Mouse (Mus musculus): ENCODE data around the gene Cfap100. TPM values are rescaled to one million over a fixed set of nuclear protein-coding genes. Genes with fewer than 3 reads are reported as not detected.

Gene Cfap100
- total RNA-seq, 1 experiment from 2014 or later: not detected

GRCm38 (mm10) chr6:90395751-90396150, 32.8 kb downstream of the Cfap100 start:
- no peak for ATAC-seq (replicated peaks; ENCODE audit: low read depth, poor library complexity, severe bottlenecking)

GRCm38 (mm10) chr6:90393948-90394347, 34.6 kb downstream of the Cfap100 start:
- no peak for ATAC-seq (replicated peaks; ENCODE audit: low read depth, poor library complexity, severe bottlenecking)

DNA sequence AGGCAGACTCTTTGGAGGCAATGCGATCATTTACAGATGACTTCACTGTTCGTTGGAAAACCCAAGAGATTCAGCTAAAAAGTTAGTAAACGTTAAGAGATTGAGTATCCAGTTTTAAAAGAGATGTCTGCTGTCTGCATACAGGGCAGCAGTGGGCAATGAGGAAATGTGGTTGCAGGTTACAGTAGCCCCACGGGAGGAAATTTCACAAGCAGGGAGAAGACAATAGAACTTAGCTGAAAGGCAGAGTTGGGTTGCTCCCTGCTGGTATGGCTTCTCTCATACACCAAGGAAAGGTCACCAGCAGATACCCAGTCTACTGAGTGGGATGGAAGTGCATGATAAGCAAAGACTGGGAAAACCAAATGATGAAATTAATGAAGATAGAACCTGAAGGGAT, 38.0 kb downstream of the Cfap100 start:
- ATAC-seq (replicated peaks; ENCODE audit: low read depth, poor library complexity, severe bottlenecking): no peak

DNA sequence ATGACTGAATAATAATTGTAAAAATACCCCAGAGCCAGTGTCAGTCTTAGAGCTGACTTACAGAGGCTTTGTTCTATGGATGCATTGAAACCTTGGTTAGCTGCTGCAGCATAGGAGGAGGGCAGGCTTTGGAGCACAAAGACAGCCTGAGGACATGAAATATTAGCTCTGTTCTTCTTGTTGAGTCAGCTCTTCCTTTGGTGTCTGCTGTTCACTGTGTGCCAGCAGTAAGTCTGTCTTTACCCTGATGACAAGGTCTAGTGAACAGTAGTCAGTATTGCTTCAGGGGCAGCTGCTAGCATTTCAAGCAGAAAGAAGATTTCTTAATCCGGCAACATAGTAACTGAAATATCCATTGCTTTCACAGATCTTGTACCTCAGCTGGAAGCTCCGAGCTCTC, 47.1 kb downstream of the Cfap100 start:
- ATAC-seq (replicated peaks; ENCODE audit: low read depth, poor library complexity, severe bottlenecking): no peak

DNA sequence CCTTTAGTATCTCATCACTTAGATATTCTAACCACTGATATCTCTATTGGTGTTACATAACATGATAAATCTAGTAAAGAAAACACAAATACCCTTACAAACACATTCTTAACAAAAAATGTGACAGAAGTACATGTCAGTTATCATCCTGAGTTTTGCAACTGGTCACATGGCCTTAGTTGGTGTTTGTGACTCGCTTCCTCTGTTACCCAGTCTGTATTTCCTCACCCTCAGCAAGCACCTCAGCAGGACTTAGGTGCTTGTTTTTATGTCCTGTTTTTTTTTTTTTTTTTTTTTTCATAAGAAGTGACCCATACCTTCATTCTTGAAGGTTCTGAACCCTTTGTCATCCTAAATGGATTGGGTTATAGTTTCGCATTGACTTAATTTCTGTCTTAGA, 50.9 kb downstream of the Cfap100 start:
- ATAC-seq (replicated peaks; ENCODE audit: low read depth, poor library complexity, severe bottlenecking): no peak

GRCm38 (mm10) chr6:90374647-90375046, 54.0 kb downstream of the Cfap100 start:
- no peak for ATAC-seq (replicated peaks; ENCODE audit: low read depth, poor library complexity, severe bottlenecking)

DNA sequence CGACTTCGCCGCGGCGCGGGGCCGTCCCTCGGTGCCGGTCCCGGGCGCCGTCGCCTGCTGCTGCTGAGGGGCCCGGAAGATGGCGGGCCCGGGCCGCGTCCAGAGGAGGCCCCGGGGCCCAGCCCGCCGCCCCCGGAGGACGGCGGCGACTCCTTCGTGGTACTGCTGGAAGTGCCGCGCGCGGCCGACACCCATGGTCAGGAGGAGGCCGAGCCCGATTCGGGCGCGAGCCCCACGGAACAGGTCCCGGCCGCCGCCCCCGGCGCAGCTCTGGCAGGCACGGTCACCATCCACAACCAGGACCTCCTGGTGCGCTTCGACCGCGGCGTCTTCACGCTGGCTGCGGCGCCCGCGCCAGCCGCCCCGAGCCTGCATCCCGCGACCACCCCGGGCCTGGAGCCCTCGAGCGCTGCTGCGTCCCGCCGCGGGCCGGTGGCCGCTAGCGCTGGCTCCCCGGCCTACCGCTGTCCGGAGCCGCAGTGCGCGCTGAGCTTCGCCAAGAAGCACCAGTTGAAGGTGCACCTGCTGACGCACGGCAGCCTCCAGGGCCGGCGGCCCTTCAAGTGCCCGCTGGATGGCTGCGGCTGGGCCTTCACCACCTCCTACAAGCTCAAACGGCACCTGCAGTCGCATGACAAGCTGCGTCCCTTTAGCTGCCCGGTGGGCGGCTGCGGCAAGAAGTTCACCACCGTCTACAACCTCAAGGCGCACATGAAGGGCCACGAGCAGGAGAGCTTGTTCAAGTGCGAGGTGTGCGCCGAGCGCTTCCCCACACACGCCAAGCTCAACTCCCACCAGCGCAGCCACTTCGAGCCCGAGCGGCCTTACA, 58.7 kb downstream of the Cfap100 start:
- peak; percentile 43 for ATAC-seq (replicated peaks; ENCODE audit: low read depth, poor library complexity, severe bottlenecking)

DNA sequence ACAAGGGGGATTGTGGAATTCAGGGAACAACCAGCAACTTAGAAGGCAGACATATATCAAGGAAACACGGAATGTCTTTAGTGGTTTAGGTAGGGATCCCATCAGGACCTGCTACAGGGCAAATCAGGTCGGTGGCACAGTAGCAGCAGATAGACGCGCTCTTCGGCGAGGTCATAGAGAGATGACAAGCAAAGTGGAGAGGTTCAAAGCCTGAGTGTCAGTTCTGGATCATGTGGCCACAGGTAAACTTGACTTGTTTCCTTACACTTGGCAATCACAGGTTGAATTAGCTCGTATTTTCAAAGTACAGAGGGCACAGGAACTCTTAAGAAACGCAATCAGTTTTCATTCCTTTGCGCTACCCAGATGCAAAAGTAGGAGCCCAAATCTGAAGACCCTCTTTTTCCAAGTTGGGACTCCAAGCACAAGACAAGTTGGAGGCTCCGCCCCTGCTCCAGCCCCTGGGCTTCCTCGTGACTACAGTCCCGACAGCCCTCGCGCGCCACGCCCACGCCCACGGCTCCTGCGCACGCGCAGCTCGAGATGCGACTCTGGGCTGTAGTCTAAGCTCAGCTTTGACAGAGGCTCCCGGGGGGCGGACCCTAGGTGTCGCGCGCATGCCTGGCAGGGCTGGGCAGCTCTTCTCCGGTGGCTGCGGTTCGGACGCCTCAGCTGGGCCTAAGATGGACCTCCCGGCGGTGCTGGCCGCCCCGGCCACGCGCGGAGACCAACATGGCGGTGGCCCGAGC, 59.4 kb downstream of the Cfap100 start, which contains the start of gene Zxdc:
Zxdc (plus strand) TSS at position 517 of the 749 bp plus-strand sequence.
- peak; percentile 98 for ATAC-seq (replicated peaks; ENCODE audit: low read depth, poor library complexity, severe bottlenecking)

- ATAC-seq (replicated peaks; ENCODE audit: low read depth, poor library complexity, severe bottlenecking): no peak
Observed at GRCm38 (mm10) chr6:90363301-90363700, 65.3 kb downstream of the Cfap100 start.

- no peak for ATAC-seq (replicated peaks; ENCODE audit: low read depth, poor library complexity, severe bottlenecking)
Observed at GRCm38 (mm10) chr6:90360922-90361614, 67.5 kb downstream of the Cfap100 start.

DNA sequence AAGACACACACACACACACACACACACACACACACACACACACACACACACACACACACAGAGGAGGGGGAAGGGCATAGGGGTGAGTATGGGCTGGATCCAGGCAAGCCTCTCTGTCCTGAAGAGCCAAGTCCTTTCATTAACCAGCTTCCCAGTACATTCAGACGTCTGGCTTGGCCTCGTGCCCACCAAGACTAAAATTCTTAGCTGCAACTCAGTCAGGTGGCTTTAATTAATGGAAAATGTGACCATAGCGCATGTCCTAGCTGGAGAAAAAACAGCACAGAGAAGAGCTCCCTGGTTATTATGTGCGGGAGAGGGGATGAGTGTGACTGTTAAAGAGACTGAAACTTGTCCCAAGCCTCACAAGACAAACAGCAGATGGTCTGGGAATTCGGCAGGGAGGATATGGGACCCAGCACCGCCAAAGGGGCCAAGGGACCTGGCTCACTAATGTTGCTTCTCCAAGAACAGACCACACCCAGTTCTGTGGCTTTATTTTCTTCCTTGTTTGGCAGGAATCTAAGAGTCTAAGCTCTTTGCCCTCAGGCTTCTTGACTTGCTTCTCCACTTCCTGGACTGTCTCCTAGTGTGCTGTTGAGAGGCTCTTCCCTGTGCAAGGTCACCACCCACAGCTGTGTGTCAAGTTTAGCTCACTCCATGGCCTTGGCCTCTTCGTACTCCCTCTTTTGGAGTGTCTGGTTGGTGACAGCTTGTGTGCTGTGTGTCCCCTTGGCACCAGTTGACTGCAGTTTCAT, 68.4 kb downstream of the Cfap100 start:
- peak; percentile 67 for ATAC-seq (replicated peaks; ENCODE audit: low read depth, poor library complexity, severe bottlenecking)

DNA sequence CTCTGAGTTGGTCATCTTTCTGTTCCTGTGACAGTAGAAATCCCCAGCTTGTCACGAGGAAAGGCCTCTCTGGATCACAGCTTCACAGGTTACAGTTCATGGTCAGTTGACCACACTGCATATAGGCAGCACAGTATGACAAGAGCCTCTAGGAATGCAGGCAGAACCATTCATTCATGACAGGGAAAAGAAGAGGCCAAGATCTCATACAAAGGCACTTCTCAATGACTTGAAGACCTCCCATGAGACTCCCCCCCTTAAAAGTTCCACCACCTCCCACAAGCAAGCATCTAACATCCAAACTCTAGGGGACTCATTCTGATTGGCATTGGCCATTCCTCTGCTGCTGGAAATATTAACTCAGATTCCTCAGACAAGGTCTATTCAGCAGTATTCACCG, 69.2 kb downstream of the Cfap100 start:
- ATAC-seq (replicated peaks; ENCODE audit: low read depth, poor library complexity, severe bottlenecking): no peak

GRCm38 (mm10) chr6:90358142-90358541, 70.5 kb downstream of the Cfap100 start:
- no peak for ATAC-seq (replicated peaks; ENCODE audit: low read depth, poor library complexity, severe bottlenecking)

Other genes with a start within 250 kb of the Cfap100 start
- not detected in 2 replicates for gene V1ra8, start 226.0 kb downstream of the Cfap100 start, total RNA-seq (2017)
- gene Vmn1r53, start 204.4 kb downstream of the Cfap100 start, total RNA-seq (2017): not detected in 2 replicates
- not detected in 2 replicates for gene Vmn1r54, start 182.5 kb downstream of the Cfap100 start, total RNA-seq (2017)
- gene BC048671, start 127.6 kb downstream of the Cfap100 start, total RNA-seq (2017): not detected in 2 replicates
- 0.29 TPM in 1 of 2 replicates, not detected in the other for gene Chst13, start 103.6 kb downstream of the Cfap100 start, total RNA-seq (2017)
- not detected in 2 replicates for gene Uroc1, start 95.5 kb downstream of the Cfap100 start, total RNA-seq (2017)
- gene Zxdc, start 59.3 kb downstream of the Cfap100 start, total RNA-seq (2017): 11.6 and 15.8 TPM in 2 replicates
- not detected in 2 replicates for gene Klf15, start 33.8 kb upstream of the Cfap100 start, total RNA-seq (2017)
- 3.5 and 3.7 TPM in 2 replicates for gene Aldh1l1, start 57.6 kb upstream of the Cfap100 start, total RNA-seq (2017)
- gene Slc41a3, start 175.9 kb upstream of the Cfap100 start, total RNA-seq (2017): 4.1 and 6.6 TPM in 2 replicates

Data from common myeloid progenitor, adult 5-6 weeks (primary cell).